Mouse (Mus musculus): ENCODE measurements around the gene Cntn4. TPM values are rescaled to one million over a fixed set of nuclear protein-coding genes. Genes with fewer than 3 reads are reported as not detected.

The Cntn4 gene
- polyA plus RNA-seq, 2 experiments = 1.2 to 1.9 TPM

GRCm38 (mm10) chr6:106078071-106078603 lies 400.7 kb downstream of the Cntn4 start:
- Histone ChIP-seq H3K4me1 (ENCODE audit: control insufficient read depth, insufficient read depth, low read length) (no peaks in the 10 kb centered on the region), H3K9ac (ENCODE audit: low read depth, low read length, severe bottlenecking) (no peak overlapping the region), H3K27ac (replicated peaks; ENCODE audit: low read depth, low read length) (no peak overlapping the region), H3K4me3 (replicated peaks; ENCODE audit: low read length) (no peak overlapping the region), H3K4me2 (replicated peaks; ENCODE audit: low read depth, low read length, severe bottlenecking) (no peak overlapping the region), H3K36me3 (ENCODE audit: control insufficient read depth, insufficient read depth, low read length) (no peaks in the 10 kb centered on the region), H3K9me3 (ENCODE audit: control insufficient read depth, low read length) (no peaks in the 10 kb centered on the region), H3K27me3 (ENCODE audit: control insufficient read depth, insufficient read depth, low read length) (no peaks in the 10 kb centered on the region)
- TF ChIP-seq POLR2A (IDR thresholded peaks at IDR 0.05; ENCODE audit: borderline replicate concordance, extremely low read depth, insufficient read depth, insufficient read length) = no peak
- WGBS = 48% methylated on average over 4 of the region's 4 CpGs
- no peak for ATAC-seq (ENCODE audit: low FRiP score, low read depth)
- no peak for DNase-seq (ENCODE audit: low spot score)

- Histone ChIP-seq H3K4me3 (replicated peaks; ENCODE audit: low read length) (no peak overlapping the region), H3K9ac (ENCODE audit: low read depth, low read length, severe bottlenecking) (no peak overlapping the region), H3K36me3 (ENCODE audit: control insufficient read depth, insufficient read depth, low read length) (no peaks in the 10 kb centered on the region), H3K4me2 (replicated peaks; ENCODE audit: low read depth, low read length, severe bottlenecking) (no peak overlapping the region), H3K27ac (replicated peaks; ENCODE audit: low read depth, low read length) (no peak overlapping the region), H3K9me3 (ENCODE audit: control insufficient read depth, low read length) (no peaks in the 10 kb centered on the region), H3K27me3 (ENCODE audit: control insufficient read depth, insufficient read depth, low read length) (no peaks in the 10 kb centered on the region), H3K4me1 (ENCODE audit: control insufficient read depth, insufficient read depth, low read length) (no peaks in the 10 kb centered on the region)
- ATAC-seq (ENCODE audit: low FRiP score, low read depth) = no peak
- no peak for TF ChIP-seq POLR2A (IDR thresholded peaks at IDR 0.05; ENCODE audit: borderline replicate concordance, extremely low read depth, insufficient read depth, insufficient read length)
- DNase-seq (ENCODE audit: low spot score) = no peak
These were observed 401.2 kb downstream of the Cntn4 start for GRCm38 (mm10) chr6:106078629-106079028.

GRCm38 (mm10) chr6:106097856-106098255 lies 420.4 kb downstream of the Cntn4 start:
- no peak for TF ChIP-seq POLR2A (IDR thresholded peaks at IDR 0.05; ENCODE audit: borderline replicate concordance, extremely low read depth, insufficient read depth, insufficient read length)
- Histone ChIP-seq H3K36me3 (ENCODE audit: control insufficient read depth, insufficient read depth, low read length) (no peaks in the 10 kb centered on the region), H3K4me3 (replicated peaks; ENCODE audit: low read length) (no peak overlapping the region), H3K9me3 (ENCODE audit: control insufficient read depth, low read length) (no peaks in the 10 kb centered on the region), H3K9ac (ENCODE audit: low read depth, low read length, severe bottlenecking) (no peak overlapping the region), H3K4me1 (ENCODE audit: control insufficient read depth, insufficient read depth, low read length) (no peaks in the 10 kb centered on the region), H3K4me2 (replicated peaks; ENCODE audit: low read depth, low read length, severe bottlenecking) (no peak overlapping the region), H3K27me3 (ENCODE audit: control insufficient read depth, insufficient read depth, low read length) (no peaks in the 10 kb centered on the region), H3K27ac (replicated peaks; ENCODE audit: low read depth, low read length) (no peak overlapping the region)
- no peak for DNase-seq (ENCODE audit: low spot score)
- WGBS = 73% methylated on average over 4 of the region's 4 CpGs
- ATAC-seq (ENCODE audit: low FRiP score, low read depth) = no peak

- DNase-seq (ENCODE audit: low spot score) = peak; percentile 3
- TF ChIP-seq POLR2A (IDR thresholded peaks at IDR 0.05; ENCODE audit: borderline replicate concordance, extremely low read depth, insufficient read depth, insufficient read length) = no peak
- Histone ChIP-seq H3K9me3 (ENCODE audit: control insufficient read depth, low read length) (no peaks in the 10 kb centered on the region), H3K27me3 (ENCODE audit: control insufficient read depth, insufficient read depth, low read length) (no peaks in the 10 kb centered on the region), H3K4me1 (ENCODE audit: control insufficient read depth, insufficient read depth, low read length) (no peaks in the 10 kb centered on the region), H3K4me3 (replicated peaks; ENCODE audit: low read length) (peak overlapping the region; percentile 18), H3K27ac (replicated peaks; ENCODE audit: low read depth, low read length) (no peak overlapping the region), H3K36me3 (ENCODE audit: control insufficient read depth, insufficient read depth, low read length) (no peaks in the 10 kb centered on the region), H3K4me2 (replicated peaks; ENCODE audit: low read depth, low read length, severe bottlenecking) (peak overlapping the region; percentile 29), H3K9ac (ENCODE audit: low read depth, low read length, severe bottlenecking) (peak overlapping the region; percentile 18; the same call in 1 of the 2 replicates)
- 27% methylated on average over 15 of the region's 15 CpGs for WGBS
- 0 out of 2 replicates have a peak, but pooled peaks have one; percentile 23 for ATAC-seq (ENCODE audit: low FRiP score, low read depth)
These were observed 441.1 kb downstream of the Cntn4 start for GRCm38 (mm10) chr6:106118523-106119081.

- ATAC-seq (ENCODE audit: low FRiP score, low read depth) (no peak), DNase-seq (ENCODE audit: low spot score) (no peak)
- Histone ChIP-seq H3K36me3 (ENCODE audit: control insufficient read depth, insufficient read depth, low read length) (no peaks in the 10 kb centered on the region), H3K27ac (replicated peaks; ENCODE audit: low read depth, low read length) (no peak overlapping the region), H3K27me3 (ENCODE audit: control insufficient read depth, insufficient read depth, low read length) (no peaks in the 10 kb centered on the region), H3K9me3 (ENCODE audit: control insufficient read depth, low read length) (no peaks in the 10 kb centered on the region), H3K4me2 (replicated peaks; ENCODE audit: low read depth, low read length, severe bottlenecking) (no peak overlapping the region), H3K9ac (ENCODE audit: low read depth, low read length, severe bottlenecking) (no peak overlapping the region), H3K4me1 (ENCODE audit: control insufficient read depth, insufficient read depth, low read length) (no peaks in the 10 kb centered on the region), H3K4me3 (replicated peaks; ENCODE audit: low read length) (no peak overlapping the region)
- WGBS = 54% methylated on average over 2 of the region's 2 CpGs
- no peak for TF ChIP-seq POLR2A (IDR thresholded peaks at IDR 0.05; ENCODE audit: borderline replicate concordance, extremely low read depth, insufficient read depth, insufficient read length)
These were observed 476.1 kb downstream of the Cntn4 start for GRCm38 (mm10) chr6:106153530-106153929.
